Mouse (Mus musculus) left cerebral cortex, adult 9 months (tissue): ENCODE measurements at regions not wholly inside any gene's neighbourhood (a gene's known extent, or its start where the extent isn't known, plus 50 kb on each side); places are given as distances from the start of the nearest gene placed in this dataset.

Experiments
- DNase-seq, 2 experiments: peaks; one replicate each; pipeline ENCODE4 v3.0.0; 2022; ENCODE audit warnings: low spot score in 2 of 2

GRCm38 (mm10) chr13:73405720-73406629 is 61.0 kb upstream of the Lpcat1 start:
- DNase-seq = no peak

- peak in 1 of 2 experiments; percentile 46 for DNase-seq
Measured at GRCm38 (mm10) chr13:73400921-73401320, 66.1 kb upstream of the Lpcat1 start.

GRCm38 (mm10) chr13:73397033-73397432 is 68.7 kb upstream of the Ndufs6 start:
- DNase-seq = no peak

GRCm38 (mm10) chr13:73395856-73396255 is 67.5 kb upstream of the Ndufs6 start:
- no peak for DNase-seq

DNA sequence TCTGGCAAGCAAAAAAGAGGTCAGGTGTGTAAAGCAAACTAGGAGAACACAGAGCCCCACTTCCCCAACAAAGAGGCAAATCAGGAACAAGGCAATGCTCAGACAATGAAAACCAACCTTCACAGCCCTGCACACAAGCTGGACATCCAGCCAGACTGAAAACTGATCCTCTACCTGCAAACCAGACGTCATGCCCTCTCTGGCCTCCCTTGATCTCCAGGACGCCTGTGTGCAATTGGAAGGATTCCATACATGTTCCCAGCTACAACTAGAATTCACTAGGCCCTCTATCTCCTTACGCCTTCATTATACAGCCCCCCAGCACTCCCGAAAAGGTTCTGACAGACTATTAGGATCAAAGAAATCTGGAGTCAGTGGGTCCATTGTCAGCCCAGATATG is 60.7 kb upstream of the Ndufs6 start:
- DNase-seq = no peak

- no peak for DNase-seq
Measured at GRCm38 (mm10) chr13:73383585-73383984, 55.2 kb upstream of the Ndufs6 start.
